Mouse (Mus musculus) ES-E14 (cell line): ENCODE results near the gene Unc5b. TPM values are rescaled to one million over a fixed set of nuclear protein-coding genes. Genes with fewer than 3 reads are reported as not detected.
A peak's percentile ranks its signal among the peaks of the same experiment; 100 is the strongest.

ENCODE experiments used
- DNase-seq: peaks from one replicate; pipeline ENCODE4 v3.0.0-alpha.2; 2013; ENCODE audit warnings: low read depth, low spot score
- H3K27ac ChIP-seq: 2 replicates; pipeline ENCODE4 v1.5.1; 2012; ENCODE audit warnings: low read depth, mild to moderate bottlenecking, low read length, moderate library complexity, mixed read lengths; ENCODE audit not compliant: poor library complexity, insufficient read depth, severe bottlenecking
- H3K36me3 ChIP-seq: 2 replicates; pipeline ENCODE4 v1.6.1; 2012; ENCODE audit warnings: mild to moderate bottlenecking, low read length, moderate library complexity, mixed read lengths; ENCODE audit not compliant: control insufficient read depth, poor library complexity, insufficient read depth, severe bottlenecking
- H3K4me1 ChIP-seq, 2 experiments: fragments of 150-350 bp in 1 of 2; sonication (generic) in 1 of 2; 2 replicates each; pipeline ENCODE4 v1.6.1; 2012; ENCODE audit warnings: low read length in 2 of 2, mild to moderate bottlenecking in 1 of 2, mixed read lengths in 1 of 2; ENCODE audit not compliant: control insufficient read depth in 2 of 2, insufficient read depth in 2 of 2, poor library complexity in 1 of 2
- H3K4me3 ChIP-seq, 2 experiments: fragments of 150-350 bp in 1 of 2; sonication (generic) in 1 of 2; 2 replicates each; pipeline ENCODE4 v1.5.1; 2012; ENCODE audit warnings: low read length in 2 of 2, low read depth in 1 of 2, mild to moderate bottlenecking in 1 of 2, mixed read lengths in 1 of 2; ENCODE audit not compliant: insufficient read depth in 1 of 2, poor library complexity in 1 of 2, severe bottlenecking in 1 of 2
- H3K9ac ChIP-seq: 2 replicates; pipeline ENCODE4 v1.6.1; 2012; ENCODE audit warnings: low read depth, mild to moderate bottlenecking, low read length, mixed read lengths; ENCODE audit not compliant: poor library complexity, insufficient read depth, severe bottlenecking
- H3K9me3 ChIP-seq: fragments of 150-350 bp; sonication (generic); 2 replicates; pipeline ENCODE4 v1.6.1; 2012; ENCODE audit warnings: low read depth, mild to moderate bottlenecking, low read length; ENCODE audit not compliant: control insufficient read depth, insufficient read depth
- CHD2 ChIP-seq: IDR thresholded peaks from 2 replicates; pipeline ENCODE4 v1.6.1; 2014; ENCODE audit warnings: mild to moderate bottlenecking, low read depth, low read length, inconsistent platforms
- HCFC1 ChIP-seq: IDR thresholded peaks from 2 replicates; pipeline ENCODE4 v1.6.1; 2012; ENCODE audit warnings: low read length, inconsistent platforms, borderline replicate concordance; ENCODE audit not compliant: insufficient read depth
- MAFK ChIP-seq: IDR thresholded peaks from 2 replicates; pipeline ENCODE4 v1.6.1; 2014; ENCODE audit warnings: mild to moderate bottlenecking, low read depth, low read length, inconsistent platforms; ENCODE audit not compliant: insufficient read depth
- ZC3H11A ChIP-seq: IDR thresholded peaks from 2 replicates; pipeline ENCODE4 v1.6.1; 2012; ENCODE audit warnings: low read depth, mild to moderate bottlenecking, inconsistent platforms, low read length, borderline replicate concordance
- ZNF384 ChIP-seq: IDR thresholded peaks from 2 replicates; pipeline ENCODE4 v1.6.1; 2012; ENCODE audit warnings: low read depth, low read length, inconsistent platforms
- in situ Hi-C, 2 experiments: fragments of 600-800 bp; cut with MboI; formaldehyde crosslinking; loops; one replicate each; pipeline ENCODE4 v1.15.1; 2025; ENCODE audit warnings: low sequenced_read_pairs in 2 of 2, inconsistent platforms in 1 of 2; ENCODE audit not compliant: unreplicated experiment in 2 of 2
- total RNA-seq: library from RNA; depleted of rRNA; stranded (reverse); fragments of 300-350 nt; gene quantifications from 2 replicates; pipeline ENCODE4 v1.2.3, GENCODE M21; 2012

The Unc5b gene
- total RNA-seq, 1 experiment: 82.0 TPM

GRCm38 (mm10) chr10:60792365-60792764 lies 39.0 kb downstream of the Unc5b start:
- no peak overlapping the region for H3K9ac ChIP-seq
- no peak overlapping the region for H3K27ac ChIP-seq
- H3K4me1 ChIP-seq: peaks cover 2 to 27% of the 10 kb centered on the region in 2 experiments; a peak in 3 of 4 replicates
- in situ Hi-C loops: loop anchor here in 1 of 2 experiments (25.0 kb wide), 1 partner anchor 270 kb away; no protein-coding TSS in a partner anchor
- DNase-seq: no peak
- no peak for TF ChIP-seq HCFC1
- H3K9me3 ChIP-seq: no peaks in the 10 kb centered on the region
- no peak overlapping the region for H3K4me3 ChIP-seq
- H3K36me3 ChIP-seq: no peaks in the 10 kb centered on the region

GRCm38 (mm10) chr10:60790912-60791311 lies 40.5 kb downstream of the Unc5b start:
- H3K4me1 ChIP-seq: peaks cover 2 to 30% of the 10 kb centered on the region in 2 experiments; a peak in 3 of 4 replicates
- in situ Hi-C loops: loop anchor here in 1 of 2 experiments (25.0 kb wide), 1 partner anchor 271 kb away; no protein-coding TSS in a partner anchor
- TF ChIP-seq ZNF384: no peak
- no peak for TF ChIP-seq HCFC1
- no peak for TF ChIP-seq ZC3H11A
- TF ChIP-seq MAFK: no peak
- TF ChIP-seq CHD2: no peak

GRCm38 (mm10) chr10:60787303-60788074 lies 43.9 kb downstream of the Unc5b start:
- Histone ChIP-seq H3K4me3 (no peak overlapping the region), H3K27ac (no peak overlapping the region), H3K9me3 (no peaks in the 10 kb centered on the region), H3K4me1 (peaks cover 4 to 23% of the 10 kb centered on the region in 2 experiments; a peak in 3 of 4 replicates), H3K9ac (no peak overlapping the region), H3K36me3 (peaks cover 3% of the 10 kb centered on the region; the same call in 1 of the 2 replicates)
- DNase-seq: no peak
- in situ Hi-C loops: loop anchor here (10.0 to 25.0 kb wide), 2 partner anchors 275 to 277 kb away; no protein-coding TSS in a partner anchor
- TF ChIP-seq CHD2 (no peak), ZC3H11A (no peak), MAFK (no peak), HCFC1 (no peak), ZNF384 (no peak)

More at GRCm38 (mm10) chr10:60790912-60791311, 40.5 kb downstream of the Unc5b start:
- Histone ChIP-seq H3K27ac (no peak overlapping the region), H3K9me3 (no peaks in the 10 kb centered on the region), H3K4me3 (no peak overlapping the region), H3K9ac (no peak overlapping the region), H3K36me3 (no peaks in the 10 kb centered on the region; the same call in 1 of the 2 replicates)
- DNase-seq: no peak

- Histone ChIP-seq H3K4me3 (no peak overlapping the region), H3K36me3 (peaks cover 5% of the 10 kb centered on the region; the same call in 1 of the 2 replicates), H3K27ac (0 out of 2 replicates have a peak overlapping the region, but pooled peaks have one; percentile 24), H3K9ac (no peak overlapping the region), H3K9me3 (no peaks in the 10 kb centered on the region), H3K4me1 (peaks cover 2 to 17% of the 10 kb centered on the region in 2 experiments; a peak in 2 of 4 replicates)
- TF ChIP-seq HCFC1: no peak
- TF ChIP-seq MAFK: no peak
- TF ChIP-seq CHD2: no peak
- TF ChIP-seq ZNF384: no peak
- no peak for TF ChIP-seq ZC3H11A
- in situ Hi-C loops: loop anchor here (10.0 to 25.0 kb wide), 2 partner anchors 279 to 281 kb away; no protein-coding TSS in a partner anchor
- DNase-seq: peak; percentile 52
Observed at GRCm38 (mm10) chr10:60783608-60784007, 47.8 kb downstream of the Unc5b start.
